Mouse (Mus musculus) lung, postnatal 0 days (tissue): ENCODE results near the gene Zfp771. TPM values are rescaled to one million over a fixed set of nuclear protein-coding genes. Genes with fewer than 3 reads are reported as not detected.
A peak's percentile ranks its signal among the peaks of the same experiment; 100 is the strongest.

Experiments used
- ATAC-seq: fragments of 200-750 bp; cut with Nextera tagmentation; 2 replicates; pipeline ENCODE4 v1.8.0; 2017; ENCODE audit warnings: moderate library complexity
- DNase-seq: peaks from one replicate; pipeline ENCODE4 v3.0.0-alpha.2; 2016; ENCODE audit warnings: low spot score
- H3K27ac ChIP-seq: fragments of 300-500 bp; sonication (generic); 2 replicates; pipeline ENCODE4 v1.5.1; 2014; ENCODE audit warnings: antibody characterized with exemption, mild to moderate bottlenecking, low read length, mixed read lengths
- H3K27me3 ChIP-seq: fragments of 300-500 bp; sonication (generic); replicated peaks from 2 replicates; pipeline ENCODE4 v1.6.1; 2014; ENCODE audit warnings: low read length, mixed read lengths; ENCODE audit not compliant: insufficient read depth
- H3K36me3 ChIP-seq: fragments of 300-500 bp; sonication (generic); 2 replicates; pipeline ENCODE4 v1.6.1; 2014; ENCODE audit warnings: low read length, mixed read lengths; ENCODE audit not compliant: insufficient read depth
- H3K4me1 ChIP-seq: fragments of 300-500 bp; sonication (generic); 2 replicates; pipeline ENCODE4 v1.6.1; 2014; ENCODE audit warnings: antibody characterized with exemption, low read depth, low read length, mixed read lengths; ENCODE audit not compliant: insufficient read depth
- H3K4me2 ChIP-seq: fragments of 300-500 bp; sonication (generic); replicated peaks from 2 replicates; pipeline ENCODE4 v1.6.1; 2014; ENCODE audit warnings: low read depth, mild to moderate bottlenecking, low read length, moderate library complexity, mixed read lengths
- H3K4me3 ChIP-seq: fragments of 300-500 bp; sonication (generic); 2 replicates; pipeline ENCODE4 v1.5.1; 2014; ENCODE audit warnings: low read depth, low read length
- H3K9ac ChIP-seq: fragments of 300-500 bp; sonication (generic); replicated peaks from 2 replicates; pipeline ENCODE4 v1.6.1; 2014; ENCODE audit warnings: low read depth, mild to moderate bottlenecking
- H3K9me3 ChIP-seq: fragments of 300-500 bp; sonication (generic); 2 replicates; pipeline ENCODE4 v1.6.1; 2016; ENCODE audit warnings: low read length, mixed read lengths
- CTCF ChIP-seq: IDR thresholded peaks from 2 replicates; pipeline ENCODE4 v1.5.1; 2016; ENCODE audit warnings: antibody characterized with exemption, mild to moderate bottlenecking
- EP300 ChIP-seq: IDR thresholded peaks from 2 replicates; pipeline ENCODE4 v1.6.1; 2016; ENCODE audit warnings: antibody characterized with exemption, mild to moderate bottlenecking, control low read depth
- WGBS: fragments of 180-500 bp; shearing (Covaris S2); extraction: QIAGEN DNeasy Blood & Tissue Kit; methylation state at CpG from one replicate; pipeline ENCODE4 v1.1.7; 2014; 5-methylcytosine and 5-hydroxymethylcytosine counted together
- polyA plus RNA-seq: library from polyadenylated mRNA; unstranded; fragments of >200 nt; fragmentation: Nextera tagmentation; extraction: Ambion mirVana; gene quantifications from 2 replicates; pipeline ENCODE4 v1.2.1, GENCODE M21; 2015

Gene Zfp771
- polyA plus RNA-seq, 1 experiment from 2014 or later, result 34.9 TPM

DNA sequence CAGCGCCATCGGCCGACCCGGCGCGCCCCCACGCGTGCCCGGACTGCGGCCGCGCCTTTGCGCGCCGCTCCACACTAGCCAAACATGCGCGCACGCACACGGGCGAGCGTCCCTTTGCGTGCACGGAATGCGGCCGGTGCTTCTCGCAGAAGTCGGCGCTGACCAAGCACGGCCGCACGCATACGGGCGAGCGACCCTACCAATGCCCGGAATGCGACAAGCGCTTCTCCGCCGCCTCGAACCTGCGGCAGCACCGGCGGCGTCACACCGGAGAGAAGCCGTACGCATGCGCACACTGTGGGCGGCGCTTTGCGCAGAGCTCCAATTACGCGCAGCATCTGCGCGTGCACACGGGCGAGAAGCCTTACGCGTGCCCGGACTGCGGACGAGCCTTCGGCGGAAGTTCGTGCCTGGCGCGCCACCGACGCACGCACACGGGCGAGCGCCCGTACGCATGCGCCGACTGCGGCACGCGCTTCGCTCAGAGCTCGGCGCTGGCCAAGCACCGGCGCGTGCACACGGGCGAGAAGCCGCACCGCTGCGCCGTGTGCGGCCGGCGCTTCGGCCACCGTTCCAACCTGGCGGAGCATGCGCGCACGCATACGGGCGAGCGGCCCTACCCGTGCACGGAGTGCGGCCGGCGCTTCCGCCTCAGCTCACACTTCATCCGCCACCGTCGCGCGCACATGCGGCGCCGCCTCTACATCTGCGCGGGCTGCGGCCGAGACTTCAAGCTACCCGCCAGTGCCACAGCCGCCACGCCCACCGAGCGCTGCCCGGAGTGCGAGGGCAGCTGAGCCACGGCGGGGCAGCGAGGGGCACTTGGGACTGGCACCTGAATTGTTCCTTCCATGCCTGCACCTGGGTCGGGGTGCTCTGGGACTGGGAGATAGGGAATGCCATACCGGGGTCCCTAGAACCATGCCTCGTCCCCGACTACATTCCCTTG lies 10.0 kb downstream of the Zfp771 start:
- no peak for TF ChIP-seq EP300
- peak; percentile 15 for TF ChIP-seq CTCF

GRCm38 (mm10) chr7:127255008-127255407 lies 10.9 kb downstream of the Zfp771 start:
- Histone ChIP-seq H3K4me1 (peaks cover 5% of the 10 kb centered on the region; the same call in 1 of the 2 replicates), H3K27me3 (no peaks in the 10 kb centered on the region), H3K9me3 (no peaks in the 10 kb centered on the region), H3K36me3 (no peaks in the 10 kb centered on the region), H3K9ac (no peak overlapping the region), H3K4me2 (peak overlapping the region; percentile 87), H3K4me3 (no peak overlapping the region; the same call in 1 of the 2 replicates), H3K27ac (no peak overlapping the region)
- DNase-seq (no peak), ATAC-seq (no peak)
- TF ChIP-seq CTCF (no peak), EP300 (no peak)
- 16% methylated on average over 4 of the region's 4 CpGs for WGBS

More for the DNA sequence above, 10.0 kb downstream of the Zfp771 start:
- WGBS, result under 1% methylated on average over 134 of the region's 136 CpGs
- peak overlapping the region; percentile 81 for H3K27ac ChIP-seq
- peak; percentile 98 for DNase-seq
- peak overlapping the region; percentile 62 for H3K4me3 ChIP-seq
- no peaks in the 10 kb centered on the region for H3K9me3 ChIP-seq
- peaks cover 4% of the 10 kb centered on the region; the same call in 1 of the 2 replicates for H3K36me3 ChIP-seq
- no peaks in the 10 kb centered on the region for H3K27me3 ChIP-seq
- peak overlapping the region; percentile 55 for H3K9ac ChIP-seq
- peak; percentile 94 for ATAC-seq
- peak overlapping the region; percentile 87 for H3K4me2 ChIP-seq
- H3K4me1 ChIP-seq, result peaks cover 4% of the 10 kb centered on the region; the same call in 1 of the 2 replicates

GRCm38 (mm10) chr7:127255965-127256364 lies 11.9 kb downstream of the Zfp771 start:
- WGBS, result 84% methylated on average over 2 of the region's 2 CpGs
- H3K9me3 ChIP-seq, result no peaks in the 10 kb centered on the region
- no peaks in the 10 kb centered on the region for H3K27me3 ChIP-seq
- ATAC-seq (no peak), DNase-seq (no peak)
- no peak overlapping the region for H3K27ac ChIP-seq
- H3K4me2 ChIP-seq, result no peak overlapping the region
- TF ChIP-seq EP300 (no peak), CTCF (no peak)
- H3K9ac ChIP-seq, result no peak overlapping the region
- H3K4me1 ChIP-seq, result peaks cover 7% of the 10 kb centered on the region; the same call in 1 of the 2 replicates
- no peaks in the 10 kb centered on the region for H3K36me3 ChIP-seq
- no peak overlapping the region for H3K4me3 ChIP-seq

DNA sequence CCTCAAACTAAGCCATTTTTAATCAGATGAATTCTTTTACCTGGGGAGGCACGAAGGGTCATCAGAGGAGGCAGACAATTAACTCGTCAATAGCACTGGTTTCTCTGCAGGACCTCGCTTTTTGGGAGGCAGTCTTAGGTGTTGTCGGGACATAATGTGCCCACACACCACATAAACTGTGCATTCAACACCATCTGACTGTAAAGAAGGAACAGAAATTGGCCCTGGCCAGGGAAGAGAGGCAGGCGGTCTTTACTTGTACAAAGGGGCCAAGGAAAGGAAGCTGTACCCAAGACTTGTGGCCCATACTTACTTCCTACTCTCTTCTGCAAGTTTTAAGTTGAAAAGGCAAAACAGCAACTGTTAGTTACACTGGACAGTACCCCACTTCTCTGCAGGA lies 12.4 kb downstream of the Zfp771 start:
- Histone ChIP-seq H3K4me2 (no peak overlapping the region), H3K4me1 (peaks cover 7% of the 10 kb centered on the region; the same call in 1 of the 2 replicates), H3K9me3 (no peaks in the 10 kb centered on the region), H3K4me3 (no peak overlapping the region), H3K9ac (no peak overlapping the region), H3K27me3 (no peaks in the 10 kb centered on the region), H3K27ac (no peak overlapping the region), H3K36me3 (no peaks in the 10 kb centered on the region)
- TF ChIP-seq EP300 (no peak), CTCF (no peak)
- ATAC-seq, result no peak
- DNase-seq, result no peak
- WGBS, result 81% methylated on average over 5 of the region's 5 CpGs

DNA sequence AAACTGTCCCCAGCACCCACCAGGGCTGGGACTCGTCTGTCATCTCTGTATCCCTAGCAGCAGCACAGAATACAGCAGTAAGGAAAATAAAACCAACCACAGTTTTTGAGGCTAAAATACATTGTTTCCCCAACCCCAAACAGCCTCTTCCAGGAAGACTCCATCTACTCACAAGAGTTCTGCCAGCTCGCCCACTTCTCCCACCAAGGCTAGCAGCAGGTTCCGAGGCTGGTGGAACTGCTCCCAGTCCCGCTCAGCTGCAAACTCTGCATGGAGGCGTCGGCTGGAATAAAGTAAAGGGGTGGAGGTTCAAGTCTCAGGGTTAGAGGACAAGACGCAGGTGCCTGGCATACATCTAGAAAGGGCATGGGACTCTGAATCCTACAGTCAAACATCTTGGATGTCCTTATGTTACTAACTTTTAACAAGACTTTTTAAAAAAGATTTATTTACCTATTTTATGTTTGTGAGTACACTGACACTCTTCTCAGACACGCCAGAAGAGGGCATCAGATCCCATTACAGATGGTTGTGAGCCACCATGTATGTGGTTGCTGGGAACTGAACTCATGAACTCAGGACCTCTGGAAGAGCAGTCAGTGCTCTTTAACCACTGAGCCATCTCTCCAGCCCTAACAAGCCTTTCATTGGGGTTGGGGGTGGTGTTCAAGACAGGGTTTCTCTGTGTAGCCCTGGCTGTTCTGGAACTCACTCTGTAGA lies 15.3 kb downstream of the Zfp771 start:
- H3K9ac ChIP-seq, result no peak overlapping the region
- H3K27me3 ChIP-seq, result no peaks in the 10 kb centered on the region
- DNase-seq (no peak), ATAC-seq (no peak)
- peak; percentile 17; the same call in 1 of the 2 replicates for TF ChIP-seq CTCF
- TF ChIP-seq EP300, result no peak
- H3K36me3 ChIP-seq, result no peaks in the 10 kb centered on the region
- whole genome bisulfite sequencing, result 69% methylated on average over 8 of the region's 8 CpGs
- peaks cover 7% of the 10 kb centered on the region; the same call in 1 of the 2 replicates for H3K4me1 ChIP-seq
- no peak overlapping the region for H3K27ac ChIP-seq
- no peak overlapping the region for H3K4me3 ChIP-seq
- no peak overlapping the region for H3K4me2 ChIP-seq
- H3K9me3 ChIP-seq, result no peaks in the 10 kb centered on the region
